Comparison of ENCODE assay signal across 8 mouse cellular contexts in genomic region chr9:20519949-20520348, GRCm38 (mm10). TPM values are rescaled to one million over a fixed set of nuclear protein-coding genes. Genes with fewer than 3 reads are reported as not detected.
DNase-seq lines count a peak whose midpoint lies in the region; ATAC-seq and TF ChIP-seq lines count a peak whose summit lies in the region.

No protein-coding gene starts in this region.

- no peak for DNase-seq in heart, postnatal 4 days
- peak; percentile 14 for DNase-seq in forebrain, embryonic 14.5 days (ENCODE audit: low spot score)
- DNase-seq in layer of hippocampus, adult 9-11 months = no peak
- no peak for DNase-seq in spleen, postnatal 14 days (ENCODE audit: low spot score in 2 of 2)
- DNase-seq in kidney, adult 8-10 months = no peak

- ATAC-seq in heart, embryonic 15.5 days (replicated peaks; ENCODE audit: insufficient number of reproducible peaks, insufficient read depth, low FRiP score, low read depth) = no peak
- no peak for ATAC-seq in forebrain, embryonic 14.5 days
- 0 out of 2 replicates have a peak, but pooled peaks have one; percentile 36 for ATAC-seq in megakaryocyte-erythroid progenitor cell, adult 5-6 weeks (replicated peaks; ENCODE audit: low FRiP score, low TSS enrichment, poor library complexity, severe bottlenecking)

- no peak for TF ChIP-seq POLR2A in ES-Bruce4 (IDR thresholded peaks at IDR 0.05; ENCODE audit: insufficient read depth, low read length)

- TF ChIP-seq CTCF in ES-Bruce4 (IDR thresholded peaks at IDR 0.05; ENCODE audit: low read depth, low read length) = no peak

- TF ChIP-seq EP300 in ES-Bruce4 (IDR thresholded peaks at IDR 0.05; ENCODE audit: insufficient read depth, low read depth, low read length) = no peak

- 29% methylated on average over 4 of the region's 4 CpGs for WGBS in heart, embryonic 15.5 days
- 10% methylated on average over 4 of the region's 4 CpGs for WGBS in forebrain, embryonic 14.5 days

- peaks cover 26% of the 10 kb centered on the region for H3K4me1 ChIP-seq in heart, embryonic 15.5 days (replicated peaks)
- no peaks in the 10 kb centered on the region for H3K4me1 ChIP-seq in ES-Bruce4 (ENCODE audit: control insufficient read depth, insufficient read depth, low read length)
- H3K4me1 ChIP-seq in forebrain, embryonic 14.5 days (ENCODE audit: control insufficient read depth, insufficient read depth, low read length) = peaks cover 22% of the 10 kb centered on the region

- H3K9ac ChIP-seq in heart, embryonic 15.5 days = peak overlapping the region; percentile 33; the same call in 1 of the 2 replicates
- peak overlapping the region; percentile 92 for H3K9ac ChIP-seq in ES-Bruce4 (ENCODE audit: low read depth, poor library complexity, severe bottlenecking)
- H3K9ac ChIP-seq in forebrain, embryonic 14.5 days (ENCODE audit: low read length) = peak overlapping the region; percentile 59

- peak overlapping the region; percentile 65 for H3K4me2 ChIP-seq in heart, embryonic 15.5 days
- H3K4me2 ChIP-seq in forebrain, embryonic 14.5 days (ENCODE audit: low read length) = peak overlapping the region; percentile 90

- H3K27ac ChIP-seq in heart, embryonic 15.5 days = no peak overlapping the region
- no peak overlapping the region for H3K27ac ChIP-seq in ES-Bruce4 (ENCODE audit: insufficient read depth, low read length)
- no peak overlapping the region for H3K27ac ChIP-seq in forebrain, embryonic 14.5 days (ENCODE audit: low read depth, low read length)

- no peaks in the 10 kb centered on the region for H3K9me3 ChIP-seq in heart, embryonic 15.5 days (replicated peaks)
- no peaks in the 10 kb centered on the region for H3K9me3 ChIP-seq in ES-Bruce4 (replicated peaks; ENCODE audit: control insufficient read depth, insufficient read depth, low read length, poor library complexity, severe bottlenecking)
- H3K9me3 ChIP-seq in forebrain, embryonic 14.5 days (replicated peaks; ENCODE audit: control insufficient read depth, low read length) = no peaks in the 10 kb centered on the region

- peaks cover 10% of the 10 kb centered on the region; the same call in 1 of the 2 replicates for H3K36me3 ChIP-seq in heart, embryonic 15.5 days
- H3K36me3 ChIP-seq in ES-Bruce4 (ENCODE audit: control insufficient read depth, insufficient read depth, low read length, poor library complexity, severe bottlenecking) = peaks cover 29% of the 10 kb centered on the region
- H3K36me3 ChIP-seq in forebrain, embryonic 14.5 days (ENCODE audit: control insufficient read depth, insufficient read depth, low read length) = peaks cover 18% of the 10 kb centered on the region

- peak overlapping the region; percentile 48 for H3K4me3 ChIP-seq in heart, embryonic 15.5 days
- peak overlapping the region; percentile 60 for H3K4me3 ChIP-seq in ES-Bruce4 (ENCODE audit: low read depth, low read length)
- peak overlapping the region; percentile 89 for H3K4me3 ChIP-seq in forebrain, embryonic 14.5 days (ENCODE audit: low read depth, low read length)

- no peaks in the 10 kb centered on the region for H3K27me3 ChIP-seq in heart, embryonic 15.5 days
- no peaks in the 10 kb centered on the region for H3K27me3 ChIP-seq in ES-Bruce4 (ENCODE audit: control insufficient read depth, insufficient read depth, low read length, poor library complexity, severe bottlenecking)
- H3K27me3 ChIP-seq in forebrain, embryonic 14.5 days (replicated peaks; ENCODE audit: control insufficient read depth, insufficient read depth, low read length) = no peaks in the 10 kb centered on the region

RNA-seq across cellular contexts. Expression of gene Zfp266, which starts 1.3 kb away (rescaled TPM):
- polyA plus RNA-seq in heart, embryonic 15.5 days (2015; fragmentation: Nextera tagmentation; extraction: Ambion mirVana) = 42.6 and 46.3 TPM in 2 replicates
- total RNA-seq in heart, postnatal 4 days (2021) = 10 to 100 TPM; 42.3 to 45.1 TPM
- 113 and 128 TPM in 2 replicates for polyA plus RNA-seq in ES-Bruce4 (2011; ENCODE audit: insufficient read depth, insufficient read length, low read depth, missing spikeins)
- 101 and 120 TPM in 2 replicates for polyA plus RNA-seq in forebrain, embryonic 14.5 days (2014; fragmentation: Nextera tagmentation; extraction: Ambion mirVana)
- total RNA-seq in megakaryocyte-erythroid progenitor cell, adult 5-6 weeks (2014; fragmentation: Nextera tagmentation) = 48.4 and 54.9 TPM in 2 replicates
- 46.8 and 47.2 TPM in 2 replicates for total RNA-seq in megakaryocyte-erythroid progenitor cell, adult 5-6 weeks (2017)

RNA-seq across cellular contexts. Expression of gene Zfp426, which starts 27.4 kb away (rescaled TPM):
- 9.9 and 12.6 TPM in 2 replicates for polyA plus RNA-seq in heart, embryonic 15.5 days (2015; fragmentation: Nextera tagmentation; extraction: Ambion mirVana)
- 10 to 100 TPM in 1 of 2 experiments, 1 to 10 TPM in 1; 9.5 to 10.6 TPM for total RNA-seq in heart, postnatal 4 days (2021)
- 17.5 and 19.4 TPM in 2 replicates for polyA plus RNA-seq in ES-Bruce4 (2011; ENCODE audit: insufficient read depth, insufficient read length, low read depth, missing spikeins)
- polyA plus RNA-seq in forebrain, embryonic 14.5 days (2014; fragmentation: Nextera tagmentation; extraction: Ambion mirVana) = 40.5 and 41.6 TPM in 2 replicates
- total RNA-seq in megakaryocyte-erythroid progenitor cell, adult 5-6 weeks (2014; fragmentation: Nextera tagmentation) = 15.2 and 19.6 TPM in 2 replicates
- total RNA-seq in megakaryocyte-erythroid progenitor cell, adult 5-6 weeks (2017) = 15.0 and 22.3 TPM in 2 replicates

RNA-seq across cellular contexts. Expression of gene Zfp26, which starts 60.0 kb away (rescaled TPM):
- polyA plus RNA-seq in heart, embryonic 15.5 days (2015; fragmentation: Nextera tagmentation; extraction: Ambion mirVana) = 7.8 and 10.1 TPM in 2 replicates
- total RNA-seq in heart, postnatal 4 days (2021) = 10 to 100 TPM; 21.7 to 23.8 TPM
- polyA plus RNA-seq in ES-Bruce4 (2011; ENCODE audit: insufficient read depth, insufficient read length, low read depth, missing spikeins) = 28.6 and 30.7 TPM in 2 replicates
- 26.5 and 32.4 TPM in 2 replicates for polyA plus RNA-seq in forebrain, embryonic 14.5 days (2014; fragmentation: Nextera tagmentation; extraction: Ambion mirVana)
- 27.8 and 32.3 TPM in 2 replicates for total RNA-seq in megakaryocyte-erythroid progenitor cell, adult 5-6 weeks (2014; fragmentation: Nextera tagmentation)
- 22.3 and 35.1 TPM in 2 replicates for total RNA-seq in megakaryocyte-erythroid progenitor cell, adult 5-6 weeks (2017)

Comparison
In these comparisons a context has a peak if more than half of its experiments do, and no peak if none do; other contexts are left out.
1. H3K9ac ChIP-seq: peak in every context shown above with its lines; median percentile 92 in ES-Bruce4; 59 in forebrain, embryonic 14.5 days; 33 in heart, embryonic 15.5 days.